Mouse (Mus musculus) T-helper 1 cell (primary cell): ENCODE data around the gene Spa17.

Experiments used
- in situ Hi-C: fragments of 300-600 bp; cut with MboI, MseI; formaldehyde crosslinking; loops from one replicate; pipeline ENCODE4 v1.15.1; 2025; ENCODE audit warnings: high pct_unique_total_duplicates

Gene Spa17

DNA sequence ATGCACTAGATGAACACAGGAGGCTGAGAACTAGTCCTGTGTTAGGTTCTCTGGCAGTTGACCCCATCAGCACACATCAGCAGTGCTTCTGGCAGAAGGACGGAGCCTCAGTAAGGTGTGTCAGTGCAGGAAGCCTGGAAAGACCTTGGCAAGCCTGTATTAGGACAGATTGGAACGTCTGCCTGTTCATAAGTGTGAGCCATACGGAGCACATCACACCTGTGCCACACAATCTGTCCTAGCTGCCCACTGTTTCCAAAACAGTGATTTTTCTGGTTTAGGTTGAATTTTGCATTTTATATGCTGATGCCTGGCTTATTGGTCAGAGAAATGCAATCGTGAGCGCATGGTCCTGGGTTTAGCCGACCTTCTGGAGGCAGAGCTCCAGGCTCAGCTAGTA is 7.8 kb upstream of the Spa17 start:
- in situ Hi-C loops: loop anchor here (10.0 kb wide), 1 partner anchor 366 kb away; the partner anchor contains the start of gene Slc37a2

DNA sequence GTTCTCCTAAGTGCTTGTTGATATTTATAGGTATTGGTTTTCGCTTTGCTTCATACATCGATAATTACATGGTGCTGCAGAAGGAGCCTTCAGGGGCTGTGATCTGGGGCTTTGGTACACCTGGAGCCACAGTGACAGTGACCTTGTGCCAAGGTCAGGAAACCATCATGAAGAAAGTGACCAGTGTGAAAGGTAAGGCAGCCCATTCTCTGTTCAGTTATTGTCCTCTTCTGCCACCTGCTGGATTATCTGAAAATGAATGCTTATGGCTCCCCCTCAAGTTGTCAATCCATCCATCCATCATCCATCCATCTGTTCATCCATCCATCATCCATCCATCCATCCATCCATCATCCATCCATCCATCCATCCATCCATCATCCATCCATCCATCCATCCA is 3.2 kb upstream of the Spa17 start:
- in situ Hi-C loops: loop anchor here (5.0 kb wide), 1 partner anchor 154 kb away; no protein-coding TSS in a partner anchor

DNA sequence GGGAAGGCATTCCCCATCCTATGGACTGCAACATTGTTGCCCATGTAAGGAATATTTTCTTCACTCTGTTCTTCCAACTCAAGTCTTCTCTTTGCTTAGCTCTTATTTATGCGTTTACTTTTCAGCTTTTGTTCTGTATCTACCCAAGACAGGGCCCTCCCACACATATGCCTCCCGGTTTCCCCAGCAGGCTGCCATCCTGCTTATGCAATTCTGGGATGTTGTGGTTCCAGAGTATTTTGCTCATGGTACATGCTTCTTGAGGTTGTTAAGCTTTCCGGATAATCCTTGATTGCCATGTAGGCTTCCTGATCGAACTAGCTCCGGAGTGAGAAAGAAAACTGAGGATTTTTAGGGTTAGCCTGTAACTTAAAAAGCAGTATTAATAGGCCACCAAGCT is 1.7 kb upstream of the Spa17 start:
- in situ Hi-C loops: loop anchor here (5.0 kb wide), 1 partner anchor 153 kb away; no protein-coding TSS in a partner anchor

DNA sequence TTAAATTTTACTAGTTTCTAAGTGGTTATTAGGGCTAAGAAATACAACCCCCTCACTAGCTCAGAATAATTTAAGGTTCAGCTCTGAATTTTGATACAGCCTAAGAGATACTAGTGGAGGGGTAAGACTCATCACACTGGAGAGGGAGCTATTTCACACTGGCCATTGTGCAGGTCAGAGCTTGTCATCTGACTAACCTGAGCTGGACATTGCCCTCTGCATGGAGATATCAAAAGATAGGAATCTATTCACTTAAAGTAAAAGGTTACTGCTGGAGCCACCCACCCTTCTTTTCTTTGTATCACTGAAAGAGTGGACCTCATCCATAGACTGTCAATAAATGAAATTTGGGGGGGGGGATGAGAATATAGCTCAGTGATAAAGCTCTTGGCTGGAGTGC is 794 bp upstream of the Spa17 start:
- in situ Hi-C loops: no loop called here

DNA sequence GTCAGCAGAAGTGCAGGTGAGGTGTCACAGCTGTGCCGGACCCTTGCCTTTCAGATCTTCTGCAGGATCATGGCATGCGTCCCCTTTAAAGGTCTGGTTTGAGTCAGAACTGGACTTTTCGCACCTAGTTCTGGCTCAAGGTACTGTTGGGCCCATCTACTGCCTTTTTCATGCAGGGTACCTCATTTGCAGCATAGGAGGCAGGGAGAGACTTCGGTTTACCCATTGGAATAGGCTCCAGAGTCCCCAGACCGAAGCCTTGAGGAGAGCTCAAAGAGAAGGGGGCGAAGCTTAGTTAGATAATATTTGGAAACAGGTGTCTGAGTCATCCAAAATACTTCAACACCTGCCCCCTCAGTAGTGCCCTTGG is 374 bp upstream of the Spa17 start:
- in situ Hi-C loops: no loop called here

DNA sequence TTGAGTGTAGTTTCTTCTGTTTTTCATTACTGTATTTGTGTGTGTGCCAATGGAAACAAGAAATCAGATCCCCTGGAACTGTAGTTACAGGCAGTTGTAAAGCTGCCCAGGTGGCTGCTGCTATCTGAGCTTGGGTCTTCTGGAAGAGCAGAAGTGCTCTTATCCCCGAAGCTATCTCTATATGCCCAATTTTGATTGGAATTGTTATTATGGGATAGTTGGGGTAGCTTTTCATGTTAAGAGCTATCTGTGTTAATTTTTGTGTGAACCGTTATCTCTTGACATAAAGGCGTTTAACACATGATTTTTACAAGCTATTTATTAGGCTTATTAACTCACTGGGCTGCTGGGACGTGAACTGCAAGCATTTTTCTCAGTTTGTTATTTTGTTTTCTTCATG is 4.0 kb downstream of the Spa17 start:
- in situ Hi-C loops: no loop called here

DNA sequence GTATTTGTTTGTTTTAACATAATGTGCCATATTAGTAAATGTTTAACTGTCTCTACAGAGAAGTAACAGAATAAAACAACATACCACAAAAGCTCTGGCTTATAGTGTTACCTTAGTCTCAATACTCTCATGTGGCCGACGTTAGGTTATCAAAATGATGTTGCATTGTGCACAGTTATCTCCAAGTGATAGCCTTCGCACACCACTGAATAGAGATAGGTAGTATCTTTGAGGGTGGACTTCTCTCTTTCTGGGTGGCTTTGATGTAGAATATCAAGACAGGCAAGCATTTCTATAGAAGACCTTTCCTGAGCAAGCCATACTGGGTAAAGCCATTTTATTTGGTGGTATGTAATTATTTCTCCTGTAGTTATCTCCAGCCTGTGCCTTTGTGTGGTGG is 8.4 kb downstream of the Spa17 start:
- in situ Hi-C loops: no loop called here

DNA sequence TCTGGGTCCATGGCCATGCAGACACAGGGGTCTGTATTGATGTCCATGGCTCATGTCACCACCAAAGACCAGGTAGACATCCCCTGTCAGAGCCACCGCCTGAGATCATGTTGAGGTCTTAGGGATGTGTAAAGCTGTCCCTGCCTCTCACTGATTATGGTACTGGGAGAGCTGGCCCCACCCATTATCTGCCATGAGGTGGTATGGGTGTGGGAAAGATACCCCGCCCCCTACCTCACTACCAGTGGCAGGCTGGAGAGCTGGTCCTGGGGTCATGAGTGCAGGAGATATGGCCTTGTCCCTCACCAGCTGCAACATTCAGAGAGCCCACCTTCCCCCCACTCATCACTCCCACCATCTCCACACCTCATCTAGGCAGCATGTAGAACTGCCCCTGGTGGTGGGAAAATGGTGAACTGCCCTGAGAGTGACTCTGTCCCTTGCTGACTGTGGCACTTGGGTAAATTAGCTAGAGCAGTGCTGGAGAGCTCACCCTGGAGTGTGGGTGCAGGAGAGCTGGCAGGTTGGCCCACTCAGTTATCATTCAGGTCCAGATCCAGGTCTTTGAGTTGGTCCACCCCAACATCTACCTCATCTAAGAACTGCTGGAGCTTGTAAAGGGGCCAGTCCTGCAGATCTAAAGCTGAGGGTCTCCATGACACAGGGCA is 12.8 kb downstream of the Spa17 start:
- in situ Hi-C loops: no loop called here

DNA sequence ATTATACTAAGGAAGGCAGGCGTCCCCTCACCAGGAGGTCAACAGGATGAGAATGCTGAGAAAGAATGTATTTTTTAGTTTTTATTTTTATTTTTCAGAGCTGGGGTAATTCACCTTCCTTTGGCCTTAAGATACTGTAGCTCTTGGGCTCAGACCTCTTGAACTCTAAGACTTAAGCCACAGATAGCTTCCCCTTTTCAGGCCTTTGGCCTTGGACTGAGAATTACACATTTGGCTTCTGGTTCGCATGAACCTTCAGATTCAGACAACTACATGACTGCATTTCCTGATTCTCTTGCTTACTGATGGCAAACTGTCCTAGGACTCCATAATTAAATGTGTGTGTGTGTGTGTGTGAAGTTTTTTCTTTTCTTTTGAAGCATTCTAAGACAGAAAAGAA is 14.9 kb downstream of the Spa17 start:
- in situ Hi-C loops: no loop called here

DNA sequence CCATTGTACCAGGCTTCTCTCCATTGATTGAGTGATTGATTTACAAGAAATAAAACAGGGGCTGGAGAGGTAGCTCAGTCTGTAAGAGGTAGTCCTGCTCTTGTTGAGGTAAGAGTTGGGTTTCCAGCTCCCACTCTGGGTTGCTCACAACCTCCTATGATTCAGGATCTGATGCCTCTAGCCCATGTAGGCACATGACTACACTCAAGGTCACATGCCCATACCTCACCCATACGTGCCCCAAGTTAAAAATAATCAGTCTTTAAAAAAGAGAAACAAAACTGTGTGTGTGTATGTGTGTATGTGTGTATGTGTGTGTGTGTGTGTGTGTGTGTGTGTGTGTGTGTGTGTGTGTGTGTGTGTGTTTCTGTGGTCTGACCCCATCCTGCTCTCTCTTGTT is 18.0 kb downstream of the Spa17 start:
- in situ Hi-C loops: no loop called here

DNA sequence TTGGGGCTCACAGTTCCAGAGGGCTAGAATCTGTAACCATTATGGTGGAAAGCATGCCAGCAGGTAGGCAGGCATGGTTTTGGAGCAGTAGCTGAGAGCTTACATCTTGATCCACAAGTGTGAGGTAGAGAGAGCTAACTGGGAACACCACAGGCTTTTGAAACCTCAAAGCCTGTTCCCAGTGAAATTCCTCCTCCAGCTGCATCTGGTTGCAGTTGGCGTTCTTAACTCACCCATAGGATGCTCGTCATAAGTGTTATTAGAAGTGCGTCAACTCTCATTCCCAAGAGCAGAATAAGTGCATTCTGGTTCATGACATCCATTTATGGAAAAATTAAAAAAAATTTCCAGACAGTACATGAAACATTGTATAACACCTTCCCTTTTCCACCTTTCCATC is 19.8 kb downstream of the Spa17 start:
- in situ Hi-C loops: no loop called here

DNA sequence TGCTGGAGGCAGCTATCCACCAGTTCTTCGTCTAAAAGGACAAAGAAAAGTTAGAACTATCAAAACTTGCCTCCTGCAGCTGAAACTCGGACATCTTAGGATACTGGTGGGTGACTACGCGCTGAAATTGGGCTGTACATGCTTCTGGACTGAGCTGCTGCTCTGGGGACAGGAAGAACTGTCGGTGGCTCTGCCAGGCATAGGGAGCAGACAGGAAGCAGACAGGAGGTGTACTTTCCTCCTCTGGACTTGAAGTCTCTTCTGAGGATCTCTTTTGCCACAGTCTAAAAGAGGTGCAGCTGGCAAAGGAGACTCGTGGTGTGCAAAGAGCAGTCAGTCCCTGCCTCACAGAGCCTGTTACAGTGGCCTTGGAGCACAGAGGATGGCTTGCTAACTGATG is 20.9 kb downstream of the Spa17 start:
- in situ Hi-C loops: no loop called here

DNA sequence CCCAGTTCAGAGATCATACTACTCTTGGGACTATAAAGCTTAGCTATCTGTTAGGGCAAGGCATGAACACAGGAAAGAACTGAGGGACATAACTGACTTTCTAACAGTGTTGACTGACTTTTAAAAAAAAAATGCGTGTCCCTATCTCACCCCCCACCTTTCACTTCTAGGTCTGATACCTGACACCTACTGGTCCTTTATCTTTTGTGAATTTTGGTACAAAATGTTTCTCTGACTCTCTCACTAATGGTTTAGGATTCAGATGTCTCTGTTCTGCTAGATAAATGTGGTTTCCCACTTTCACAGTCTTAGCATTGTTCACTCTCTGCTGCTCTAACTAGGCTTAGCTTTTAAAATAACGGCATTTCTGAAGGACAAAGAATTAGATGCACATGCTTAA is 21.5 kb downstream of the Spa17 start:
- in situ Hi-C loops: no loop called here

DNA sequence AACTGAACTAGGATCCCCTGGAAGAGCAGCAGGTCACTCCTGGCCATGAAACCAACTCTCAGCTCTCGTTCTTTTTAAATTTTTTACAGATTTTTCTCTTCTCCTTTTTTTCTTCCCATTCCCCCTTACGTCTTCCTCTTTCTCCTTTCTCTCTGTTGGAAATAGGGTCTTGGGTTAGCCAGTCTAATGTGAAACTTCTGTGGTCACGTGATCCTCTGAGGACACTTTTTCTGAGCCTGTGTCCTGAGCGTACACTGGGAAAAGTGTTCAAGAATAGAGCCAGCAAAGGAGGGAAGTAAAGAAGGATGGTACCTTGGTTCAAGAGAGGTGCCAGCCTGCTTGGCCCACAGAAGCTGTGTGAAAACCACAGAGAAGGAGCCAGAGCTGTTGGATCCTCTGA is 23.1 kb downstream of the Spa17 start:
- in situ Hi-C loops: no loop called here

DNA sequence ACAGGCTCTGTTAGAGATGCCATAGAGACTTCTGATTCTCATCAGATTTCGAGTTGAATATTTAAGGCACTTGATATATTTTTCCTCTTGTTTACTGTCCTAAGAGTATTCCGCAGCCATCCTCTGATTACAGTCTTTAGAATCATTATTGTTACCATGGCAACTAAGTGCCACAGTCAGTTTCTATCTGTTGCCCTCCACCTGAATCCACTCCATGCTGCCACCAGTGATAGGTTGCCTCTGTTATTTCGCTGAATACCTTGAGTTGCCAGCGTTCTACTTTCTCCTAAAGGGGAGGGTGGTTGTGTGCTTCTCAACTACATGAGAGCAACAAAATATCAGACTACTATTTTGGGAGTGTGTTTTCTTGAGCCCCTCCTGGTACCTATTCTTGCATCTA is 26.8 kb downstream of the Spa17 start:
- in situ Hi-C loops: no loop called here

DNA sequence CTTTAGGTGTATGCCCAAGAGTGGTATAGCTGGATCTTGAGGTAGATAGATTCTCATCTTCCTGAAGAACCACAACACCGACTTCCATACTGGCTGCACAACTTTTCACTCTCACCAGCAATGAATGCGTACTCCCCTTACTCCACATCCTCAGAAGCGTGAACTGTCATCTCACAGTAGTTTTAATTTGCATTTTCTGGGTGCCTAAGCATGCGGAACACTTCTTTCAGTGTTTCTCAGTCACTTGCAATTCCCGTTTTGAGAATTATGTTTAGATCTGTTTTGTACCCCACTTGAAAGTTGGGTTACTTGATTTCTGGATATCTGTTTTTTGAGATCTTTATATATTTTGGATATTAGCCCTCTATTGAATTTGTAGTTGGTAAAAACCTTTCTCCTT is 29.9 kb downstream of the Spa17 start:
- in situ Hi-C loops: no loop called here

DNA sequence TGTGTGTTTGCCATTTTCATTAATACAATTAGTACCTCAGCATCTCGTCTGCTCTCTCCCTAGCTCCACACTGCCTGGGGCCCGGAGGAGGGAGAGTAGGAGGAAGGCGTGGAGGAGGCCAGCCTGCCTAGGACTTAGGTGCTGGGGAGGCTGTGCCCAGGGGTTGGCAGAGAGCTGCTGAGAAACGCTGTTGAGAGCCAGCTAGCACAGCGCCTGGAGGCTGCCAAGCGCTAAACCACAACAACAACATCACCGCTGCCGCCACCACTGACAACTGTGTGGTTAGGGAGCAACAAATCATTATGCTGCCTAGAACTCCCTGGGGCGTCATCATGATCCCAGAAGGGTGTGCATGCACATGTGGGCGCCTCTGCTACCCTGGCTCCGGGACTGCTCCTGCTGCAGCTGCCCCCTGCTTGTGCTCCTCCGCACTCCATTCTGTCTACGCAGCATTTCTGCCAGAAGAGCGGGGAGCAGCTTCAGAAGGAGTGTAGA is 37.0 kb downstream of the Spa17 start:
- in situ Hi-C loops: no loop called here

DNA sequence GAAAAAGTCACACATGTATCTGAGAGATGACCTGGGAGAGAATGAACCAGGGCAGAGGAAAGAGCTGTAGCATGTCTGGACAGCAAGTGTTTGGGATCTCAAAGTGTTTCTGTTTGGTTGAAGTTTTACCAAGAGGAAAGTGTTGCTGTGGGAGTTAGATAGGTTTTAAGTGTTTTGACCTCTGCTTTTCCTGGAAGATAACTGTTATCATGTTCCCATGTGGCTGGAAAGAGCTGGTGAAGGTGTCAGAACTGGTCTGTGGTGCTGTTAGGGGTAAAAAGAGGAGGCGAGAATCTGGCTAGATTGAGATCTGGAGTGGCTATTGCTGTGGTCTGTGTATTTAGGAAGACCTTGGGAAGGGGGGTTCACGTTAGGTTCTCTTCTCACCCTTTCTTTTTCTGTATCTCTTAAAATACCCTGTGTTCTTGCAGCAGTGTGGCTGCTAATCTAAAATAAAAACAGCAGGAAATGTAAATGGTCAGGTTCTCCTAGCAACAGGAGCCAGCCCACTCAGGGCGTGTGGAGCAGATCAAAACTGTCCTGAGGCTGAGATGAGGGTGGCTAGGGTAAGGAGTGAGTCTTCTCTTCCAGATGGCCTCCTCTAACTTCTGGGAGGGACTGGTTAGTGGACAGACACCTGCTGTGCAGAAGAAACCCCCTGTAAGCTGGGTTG is 41.2 kb downstream of the Spa17 start:
- in situ Hi-C loops: no loop called here

DNA sequence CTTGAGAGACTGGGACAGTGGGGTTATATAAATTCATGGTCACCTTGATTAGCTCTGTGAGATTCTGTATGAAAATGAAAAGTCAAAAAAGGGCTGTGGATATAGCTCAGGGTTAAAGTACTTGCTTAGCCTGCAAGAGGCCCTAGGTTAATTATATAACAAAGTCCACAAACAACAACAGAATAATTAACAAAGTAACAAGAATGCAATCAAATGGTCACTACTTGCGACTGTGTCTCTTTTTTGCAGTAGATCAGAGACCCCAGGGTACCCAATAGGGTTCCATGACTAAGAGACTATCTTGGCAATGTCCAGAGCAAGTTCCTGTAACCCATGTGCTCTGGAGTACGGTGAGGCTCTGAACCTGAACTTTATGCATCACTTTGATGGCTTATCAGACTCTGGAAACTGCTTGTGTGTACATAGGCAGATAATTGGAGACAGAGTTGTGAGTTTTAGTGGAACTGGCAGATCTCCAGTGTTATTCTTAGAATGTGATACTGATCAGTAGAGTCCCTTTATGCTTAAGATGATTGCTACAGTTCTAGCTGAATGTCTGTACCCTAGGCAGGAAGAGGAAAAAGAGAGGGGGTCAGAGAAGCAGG is 44.2 kb downstream of the Spa17 start:
- in situ Hi-C loops: no loop called here

DNA sequence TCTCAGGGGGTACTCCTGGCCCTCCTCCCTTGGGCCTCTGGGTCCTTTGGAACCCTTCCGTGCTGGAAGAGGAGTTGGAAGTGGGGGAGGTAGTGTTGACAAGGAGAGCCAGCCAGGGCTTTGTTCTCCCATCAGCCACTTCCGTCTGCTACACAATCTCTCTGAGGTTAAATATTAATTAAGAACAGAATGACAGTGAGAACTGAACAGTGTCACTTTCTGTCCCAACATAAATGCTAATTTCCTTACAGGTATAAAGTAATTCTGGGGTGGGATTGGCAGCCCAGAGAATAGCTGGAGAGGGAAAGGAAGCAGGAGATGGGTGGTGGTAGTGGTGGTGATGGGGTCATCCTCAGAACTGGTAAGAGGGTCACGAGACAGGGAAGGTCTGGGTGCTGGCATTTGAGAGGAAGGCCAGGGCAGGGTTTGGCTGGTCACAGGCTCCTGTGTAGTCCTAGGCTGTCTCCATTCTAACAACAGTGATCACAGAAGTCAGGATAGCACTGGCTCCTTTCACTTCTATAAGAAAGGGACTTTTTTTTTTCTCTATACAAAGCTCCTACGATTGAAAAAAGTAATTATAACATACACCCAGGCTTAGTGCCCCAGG is 44.8 kb downstream of the Spa17 start:
- in situ Hi-C loops: no loop called here

DNA sequence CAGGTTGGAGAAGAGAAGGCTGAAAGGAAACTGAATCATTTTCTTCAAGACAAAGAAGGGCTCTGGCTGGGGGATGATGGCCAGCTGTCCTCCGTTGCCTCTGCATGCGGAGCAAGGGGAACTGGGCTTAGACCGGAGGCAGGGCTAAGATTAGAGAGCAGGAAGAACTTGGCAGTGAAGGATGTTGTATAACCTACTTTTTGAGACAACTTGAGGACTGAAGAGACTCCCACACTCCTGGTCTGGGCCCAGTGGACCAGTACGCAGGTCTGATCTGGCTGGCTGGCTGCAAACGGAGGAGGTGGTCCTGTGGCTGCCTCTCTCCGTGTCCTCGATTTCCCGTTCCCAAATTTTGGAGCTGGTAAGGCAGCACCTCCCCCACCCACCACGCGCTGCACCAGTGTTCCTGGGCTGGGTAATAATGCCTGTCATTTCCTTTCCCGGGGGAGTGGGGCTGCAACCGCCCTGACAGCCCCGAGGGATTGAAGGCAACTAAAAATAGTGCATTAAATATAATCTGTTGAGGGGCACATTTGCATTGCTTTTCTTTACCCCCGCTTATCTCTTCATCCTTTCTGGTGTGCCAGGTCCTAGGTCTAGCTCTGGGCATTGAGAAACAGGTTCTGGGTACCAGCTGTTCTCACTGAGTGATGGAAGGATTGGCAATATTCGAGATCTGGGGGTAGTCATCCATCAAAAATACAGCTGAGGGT is 45.5 kb downstream of the Spa17 start:
- in situ Hi-C loops: no loop called here

DNA sequence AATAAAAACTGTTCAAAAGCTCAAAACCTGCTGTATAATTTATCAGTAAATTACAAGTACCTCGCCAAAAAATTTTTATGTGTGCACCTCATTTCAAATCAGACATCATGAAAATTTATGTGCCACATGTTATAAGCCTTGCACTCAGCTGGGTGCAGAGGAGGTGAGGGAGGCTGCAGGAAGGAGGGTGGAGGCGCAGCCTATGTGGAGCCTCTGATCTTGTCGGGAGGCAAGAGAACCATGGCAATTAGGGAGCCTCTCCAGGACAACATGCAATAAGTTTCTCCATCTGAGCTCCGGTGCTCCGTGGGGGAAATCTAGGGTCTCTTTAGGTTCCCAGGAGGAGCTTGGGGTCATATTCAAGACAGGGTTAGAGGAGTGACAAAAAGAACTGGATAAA is 46.1 kb downstream of the Spa17 start:
- in situ Hi-C loops: no loop called here
